ENCODE assay signal across 20 mouse cellular contexts in the genomic region with DNA sequence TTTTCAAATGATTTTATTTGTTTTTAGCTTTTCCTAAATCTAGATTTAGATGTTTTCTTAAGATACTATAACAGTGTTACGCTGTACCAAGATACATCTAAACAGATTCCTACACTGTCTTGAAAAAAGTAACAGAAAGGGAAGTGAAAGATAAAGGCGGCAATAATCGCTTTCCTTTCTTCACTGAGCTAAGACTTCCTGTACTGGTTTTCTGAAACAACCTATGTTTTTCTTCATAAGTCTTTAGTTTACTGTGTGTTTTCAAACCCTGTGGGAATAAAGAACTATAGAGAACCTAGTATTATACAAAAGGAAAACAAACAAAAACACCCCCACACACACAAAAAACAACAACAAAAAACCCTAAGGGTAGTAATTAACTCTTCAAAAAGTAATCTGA. TPM values are rescaled to one million over a fixed set of nuclear protein-coding genes. Genes with fewer than 3 reads are reported as not detected.
DNase-seq lines count a peak whose midpoint lies in the region; ATAC-seq and TF ChIP-seq lines count a peak whose summit lies in the region.
"Had no signal": no experiment of that assay in that cellular context is flagged by ENCODE, and none has a peak within 500 bp of the region (broad histone marks: within the 10 kb centered on the region; RNA-seq: fewer than 3 reads in every experiment).

No protein-coding gene starts in this region.

- in situ Hi-C loops in CH12.LX (cut with MboI; ENCODE audit: low pct_ligation_motif_present, low pct_unique_long_range_greater_than_20kb, low sequenced_read_pairs) = no loop called here

- peak overlapping the region; percentile 10; the same call in 1 of the 2 replicates for H3K9ac ChIP-seq in CH12.LX (ENCODE audit: insufficient read depth, low read depth)
- H3K9ac ChIP-seq: embryonic facial prominence, embryonic 12.5 days; forebrain, embryonic 13.5 days; lung, embryonic 14.5 days; midbrain, embryonic 12.5 days; neural tube, embryonic 15.5 days had no signal

- no peaks in the 10 kb centered on the region for H3K9me3 ChIP-seq in CH12.LX (replicated peaks; ENCODE audit: low read length)
- H3K9me3 ChIP-seq: embryonic facial prominence, embryonic 12.5 days; forebrain, embryonic 13.5 days; midbrain, embryonic 12.5 days; neural tube, embryonic 15.5 days had no signal

- H3K27ac ChIP-seq in spleen, adult 2 months (ENCODE audit: insufficient read depth, low read length) = peak overlapping the region; percentile 99
- peak overlapping the region; percentile 74; the same call in 1 of the 2 replicates for H3K27ac ChIP-seq in CH12.LX (ENCODE audit: insufficient read depth, low read depth)
- H3K27ac ChIP-seq: embryonic facial prominence, embryonic 12.5 days; forebrain, embryonic 13.5 days; midbrain, embryonic 12.5 days; neural tube, embryonic 15.5 days had no signal

- WGBS in spleen, adult 2 months = 4% methylated on average over 3 of the region's 3 CpGs

- peak; percentile 20; the same call in 1 of the 2 replicates for ATAC-seq in granulocyte monocyte progenitor cell, adult 5-6 weeks (replicated peaks; ENCODE audit: poor library complexity, severe bottlenecking)
- ATAC-seq: forebrain, embryonic 13.5 days; hindbrain, embryonic 16.5 days had no signal

- H3K4me3 ChIP-seq in spleen, adult 2 months (ENCODE audit: extremely low read depth, insufficient read depth, insufficient read length) = no peak overlapping the region; the same call in 1 of the 2 replicates
- H3K4me3 ChIP-seq in CH12.LX (replicated peaks in 1 of 3; ENCODE audit: low read depth in 2 of 3, low read length in 2 of 3, poor library complexity in 1 of 3) = peak overlapping the region in 1 of 3 experiments; percentile 11
- H3K4me3 ChIP-seq: embryonic facial prominence, embryonic 12.5 days; erythroblast, embryonic 14.5 days; forebrain, embryonic 13.5 days; midbrain, embryonic 12.5 days; neural tube, embryonic 15.5 days had no signal

- H3K79me2 ChIP-seq in CH12.LX (replicated peaks; ENCODE audit: control insufficient read depth, extremely low read depth, insufficient read depth, poor library complexity, severe bottlenecking) = peaks cover 84% of the 10 kb centered on the region

- peak in 1 of 2 experiments; percentile 39 for DNase-seq in spleen, adult 2 months (ENCODE audit: low read depth in 1 of 2, low spot score in 2 of 2)
- no peak for DNase-seq in spleen, adult 12 weeks (ENCODE audit: low spot score)
- DNase-seq in CH12.LX (ENCODE audit: extremely low read depth) = peak; percentile 43
- DNase-seq in naive thymus-derived CD4-positive, alpha-beta T cell, adult 2 months (ENCODE audit: low read depth) = peak; percentile 63
- no peak for DNase-seq in left cerebral cortex, adult 9 months (ENCODE audit: low spot score in 2 of 2)
- DNase-seq in urinary bladder, postnatal 14 days (ENCODE audit: low spot score) = no peak
- DNase-seq in urinary bladder, postnatal 25 days (ENCODE audit: low spot score) = no peak
- DNase-seq: adrenal gland, postnatal 25 days; cerebellum, adult 9-10 months; heart, adult 18-20 months; heart, postnatal 4 days; kidney, adult 11 months; lung, embryonic 14.5 days had no signal

- H3K27me3 ChIP-seq in spleen, adult 2 months (ENCODE audit: control insufficient read depth, insufficient read depth, low read length) = no peaks in the 10 kb centered on the region
- no peaks in the 10 kb centered on the region for H3K27me3 ChIP-seq in CH12.LX (replicated peaks)
- H3K27me3 ChIP-seq: embryonic facial prominence, embryonic 12.5 days; forebrain, embryonic 13.5 days; midbrain, embryonic 12.5 days; neural tube, embryonic 15.5 days had no signal

- no peak for TF ChIP-seq CTCF in spleen, adult 2 months (IDR thresholded peaks at IDR 0.05; ENCODE audit: extremely low read depth, insufficient read depth, insufficient read length, insufficient replicate concordance)
- no peak for TF ChIP-seq CTCF in CH12.LX (conservative IDR thresholded peaks at IDR 0.05 in 1 of 2, IDR thresholded peaks at IDR 0.05 in 1 of 2; ENCODE audit: low read depth in 2 of 2, low read length in 2 of 2)

- H3K36me3 ChIP-seq in spleen, adult 2 months (ENCODE audit: control insufficient read depth, insufficient read depth, low read length) = peaks cover 7% of the 10 kb centered on the region
- H3K36me3 ChIP-seq in CH12.LX (replicated peaks in 1 of 2; ENCODE audit: control insufficient read depth in 1 of 2, insufficient read depth in 1 of 2, low read length in 1 of 2) = peaks cover under 1 to 45% of the 10 kb centered on the region in 2 experiments
- H3K36me3 ChIP-seq: embryonic facial prominence, embryonic 12.5 days; midbrain, embryonic 12.5 days; neural tube, embryonic 15.5 days had no signal

- TF ChIP-seq EP300 in CH12.LX (IDR thresholded peaks at IDR 0.05; ENCODE audit: low read length) = peak; percentile 93

- H3K4me1 ChIP-seq in spleen, adult 2 months (ENCODE audit: control insufficient read depth, insufficient read depth, insufficient read length) = peaks cover 32% of the 10 kb centered on the region
- H3K4me1 ChIP-seq in CH12.LX (ENCODE audit: control insufficient read depth in 1 of 2, insufficient read depth in 2 of 2) = peaks cover 8 to 79% of the 10 kb centered on the region in 2 experiments
- H3K4me1 ChIP-seq: embryonic facial prominence, embryonic 12.5 days; midbrain, embryonic 12.5 days; neural tube, embryonic 15.5 days had no signal

- dilution Hi-C loops in CH12.LX (cut with MboI; ENCODE audit: extremely low pct_ligation_motif_present, extremely low pct_unique_long_range_greater_than_20kb, low sequenced_read_pairs) = no loop called here

- TF ChIP-seq POLR2A in spleen, adult 2 months (IDR thresholded peaks at IDR 0.05; ENCODE audit: low read depth, low read length) = no peak
- TF ChIP-seq POLR2A in CH12.LX (IDR thresholded peaks at IDR 0.05; ENCODE audit: low read depth, low read length) = no peak

- H3K4me2 ChIP-seq in CH12.LX (ENCODE audit: insufficient read depth, low read depth, poor library complexity, severe bottlenecking) = peak overlapping the region; percentile 53; the same call in 1 of the 2 replicates
- H3K4me2 ChIP-seq: embryonic facial prominence, embryonic 12.5 days; forebrain, embryonic 13.5 days; lung, embryonic 14.5 days; midbrain, embryonic 12.5 days; neural tube, embryonic 15.5 days had no signal

- TF ChIP-seq RAD21 in CH12.LX (IDR thresholded peaks at IDR 0.05; ENCODE audit: low read depth, low read length) = no peak

TF ChIP-seq in CH12.LX, 34 proteins besides CTCF, POLR2A, EP300 and RAD21 (continues in another document):
- peak; percentile 63 for TF ChIP-seq ELF1 (IDR thresholded peaks at IDR 0.05; ENCODE audit: low read depth, low read length)
- TF ChIP-seq PAX5 (IDR thresholded peaks at IDR 0.05; ENCODE audit: low read length) = no peak
- TF ChIP-seq JUND (conservative IDR thresholded peaks at IDR 0.05; ENCODE audit: low read depth, low read length) = no peak
- no peak for TF ChIP-seq SMC3 (IDR thresholded peaks at IDR 0.05; ENCODE audit: low read depth, low read length)
- TF ChIP-seq ZC3H11A (IDR thresholded peaks at IDR 0.05; ENCODE audit: low read depth, low read length) = no peak
- TF ChIP-seq JUN (IDR thresholded peaks at IDR 0.05; ENCODE audit: insufficient read depth, low read depth, low read length) = no peak
- no peak for TF ChIP-seq UBTF (IDR thresholded peaks at IDR 0.05; ENCODE audit: low read depth, low read length)
- no peak for TF ChIP-seq POLR2AphosphoS2 (IDR thresholded peaks at IDR 0.05; ENCODE audit: low read depth, low read length)
- TF ChIP-seq MXI1 (IDR thresholded peaks at IDR 0.05; ENCODE audit: low read depth, low read length) = no peak
- no peak for TF ChIP-seq BHLHE40 (IDR thresholded peaks at IDR 0.05; ENCODE audit: low read depth, low read length)
- no peak for TF ChIP-seq HCFC1 (IDR thresholded peaks at IDR 0.05; ENCODE audit: low read depth, low read length)
- peak; percentile 20; the same call in 1 of the 2 replicates for TF ChIP-seq RCOR1 (conservative IDR thresholded peaks at IDR 0.05; ENCODE audit: low read depth, low read length)
- peak; percentile 64 for TF ChIP-seq SIN3A (IDR thresholded peaks at IDR 0.05; ENCODE audit: low read length)
- TF ChIP-seq MAZ (IDR thresholded peaks at IDR 0.05; ENCODE audit: low read depth, low read length) = no peak
- TF ChIP-seq NELFE (IDR thresholded peaks at IDR 0.05; ENCODE audit: low read depth, low read length) = no peak
- 0 out of 2 replicates have a peak, but pooled peaks have one; percentile 40 for TF ChIP-seq TBP (conservative IDR thresholded peaks at IDR 0.05; ENCODE audit: low read depth, low read length)
- TF ChIP-seq MAFK (IDR thresholded peaks at IDR 0.05; ENCODE audit: insufficient replicate concordance, low read length) = 0 out of 2 replicates have a peak, but pooled peaks have one; percentile 18
- peak; percentile 76; the same call in 1 of the 2 replicates for TF ChIP-seq E2F4 (IDR thresholded peaks at IDR 0.05; ENCODE audit: insufficient replicate concordance, low read depth, low read length)
- no peak for TF ChIP-seq GABPA (IDR thresholded peaks at IDR 0.05; ENCODE audit: insufficient replicate concordance, low read depth, low read length)
- TF ChIP-seq MAX (IDR thresholded peaks at IDR 0.05; ENCODE audit: low read length) = no peak
- no peak for TF ChIP-seq ZKSCAN1 (IDR thresholded peaks at IDR 0.05; ENCODE audit: borderline replicate concordance, low read depth, low read length)
- TF ChIP-seq USF1 (IDR thresholded peaks at IDR 0.05; ENCODE audit: low read depth, low read length) = no peak
- TF ChIP-seq MYC (IDR thresholded peaks at IDR 0.05; ENCODE audit: low read depth, low read length) = no peak
- TF ChIP-seq CHD2 (IDR thresholded peaks at IDR 0.05; ENCODE audit: low read length) = no peak
- TF ChIP-seq ETS1 (conservative IDR thresholded peaks at IDR 0.05; ENCODE audit: low read depth, low read length) = no peak; the same call in 1 of the 2 replicates
- TF ChIP-seq ZNF384 (IDR thresholded peaks at IDR 0.05; ENCODE audit: low read depth, low read length) = peak; percentile 87

RNA-seq across cellular contexts. Expression of gene Crlf3, which starts 8.4 kb away (rescaled TPM):
- polyA plus RNA-seq in spleen, adult 2 months (2012; rRNA removed) = 49.7 and 52.2 TPM in 2 replicates
- total RNA-seq in CH12.LX (2012; rRNA removed) (106 and 113 TPM in 2 replicates), CH12.LX (2014; rRNA removed) (152 and 173 TPM in 2 replicates)
- polyA plus RNA-seq in CH12.LX (2012; ENCODE audit: insufficient read length, low read depth) = 114 and 118 TPM in 2 replicates
- total RNA-seq in granulocyte monocyte progenitor cell, adult 5-6 weeks (2014; fragmentation: Nextera tagmentation) = 85.9 and 104 TPM in 2 replicates
- total RNA-seq in granulocyte monocyte progenitor cell, adult 5-6 weeks (2017) = 95.3 and 97.5 TPM in 2 replicates

RNA-seq across cellular contexts. Expression of gene Atad5, which starts 16.8 kb away (rescaled TPM):
- polyA plus RNA-seq in spleen, adult 2 months (2012; rRNA removed) = 0.60 and 0.62 TPM in 2 replicates
- total RNA-seq in CH12.LX (2012; rRNA removed) (24.0 and 26.4 TPM in 2 replicates), CH12.LX (2014; rRNA removed) (46.3 and 48.1 TPM in 2 replicates)
- polyA plus RNA-seq in CH12.LX (2012; ENCODE audit: insufficient read length, low read depth) = 32.9 and 35.2 TPM in 2 replicates
- total RNA-seq in granulocyte monocyte progenitor cell, adult 5-6 weeks (2014; fragmentation: Nextera tagmentation) = 29.5 and 45.3 TPM in 2 replicates
- 34.5 and 37.3 TPM in 2 replicates for total RNA-seq in granulocyte monocyte progenitor cell, adult 5-6 weeks (2017)

Comparison
In these comparisons a context has a peak if more than half of its experiments do, and no peak if none do; other contexts are left out.
1. DNase-seq: peak in CH12.LX (single experiment) and naive thymus-derived CD4-positive, alpha-beta T cell, adult 2 months (single experiment); none in spleen, adult 12 weeks (single experiment), left cerebral cortex, adult 9 months (0 of 2), urinary bladder, postnatal 14 days (single experiment) and urinary bladder, postnatal 25 days (single experiment).